34 mouse cellular contexts compared by ENCODE assay signal in genomic region chr14:55689433-55689832, GRCm38 (mm10). TPM values are rescaled to one million over a fixed set of nuclear protein-coding genes. Genes with fewer than 3 reads are reported as not detected.
"Had no signal": no experiment of that assay in that cellular context is flagged by ENCODE, and none has a peak within 500 bp of the region (broad histone marks: within the 10 kb centered on the region; RNA-seq: fewer than 3 reads in every experiment).

No protein-coding gene starts in this region.

- H3K27ac ChIP-seq: limb, embryonic 10.5 days; limb, embryonic 12.5 days; limb, embryonic 13.5 days; limb, embryonic 15.5 days; liver, embryonic 12.5 days; liver, embryonic 13.5 days; liver, embryonic 14.5 days; liver, embryonic 15.5 days; lung, embryonic 15.5 days; macrophage; midbrain, embryonic 10.5 days; midbrain, embryonic 12.5 days; midbrain, embryonic 13.5 days; midbrain, embryonic 15.5 days; neural tube, embryonic 12.5 days had no signal

- ATAC-seq: liver, embryonic 12.5 days; liver, postnatal 0 days; lung, postnatal 0 days; midbrain, embryonic 13.5 days; midbrain, embryonic 15.5 days; midbrain, embryonic 16.5 days had no signal

- H3K27me3 ChIP-seq: limb, embryonic 12.5 days; limb, embryonic 13.5 days; limb, embryonic 15.5 days; lung, embryonic 15.5 days; midbrain, embryonic 13.5 days; midbrain, embryonic 15.5 days; neural tube, embryonic 12.5 days had no signal

- H3K9ac ChIP-seq: limb, embryonic 12.5 days; limb, embryonic 13.5 days; limb, embryonic 15.5 days; liver, embryonic 12.5 days; liver, embryonic 13.5 days; liver, embryonic 14.5 days; liver, embryonic 15.5 days; liver, postnatal 0 days; lung, embryonic 14.5 days; lung, embryonic 15.5 days; midbrain, embryonic 12.5 days; midbrain, embryonic 13.5 days; midbrain, embryonic 15.5 days; neural tube, embryonic 12.5 days had no signal

- DNase-seq: left cerebral cortex, postnatal 4 days; liver; liver, embryonic 13.5 days; liver, postnatal 0 days; lung, adult 18-20 months; lung, adult 2 months; lung, embryonic 14.5 days; lung, postnatal 10 days; lung, postnatal 14 days; lung, postnatal 36 days; lung, postnatal 4 days; midbrain, embryonic 14.5 days had no signal

- H3K4me3 ChIP-seq: limb, embryonic 10.5 days; limb, embryonic 12.5 days; limb, embryonic 13.5 days; limb, embryonic 15.5 days; liver, embryonic 12.5 days; liver, embryonic 13.5 days; liver, embryonic 15.5 days; lung, embryonic 15.5 days; megakaryocyte, embryonic 14.5 days; midbrain, embryonic 10.5 days; midbrain, embryonic 12.5 days; midbrain, embryonic 13.5 days; midbrain, embryonic 15.5 days; neural tube, embryonic 12.5 days had no signal

- H3K4me2 ChIP-seq: limb, embryonic 12.5 days; limb, embryonic 13.5 days; limb, embryonic 15.5 days; liver, embryonic 11.5 days; liver, embryonic 12.5 days; liver, embryonic 13.5 days; liver, embryonic 15.5 days; lung, embryonic 14.5 days; lung, embryonic 15.5 days; midbrain, embryonic 11.5 days; midbrain, embryonic 12.5 days; midbrain, embryonic 13.5 days; midbrain, embryonic 15.5 days; neural tube, embryonic 12.5 days had no signal

- H3K4me1 ChIP-seq: limb, embryonic 10.5 days; limb, embryonic 12.5 days; limb, embryonic 13.5 days; limb, embryonic 15.5 days; liver, embryonic 12.5 days; liver, embryonic 13.5 days; liver, embryonic 15.5 days; lung, embryonic 15.5 days; midbrain, embryonic 10.5 days; midbrain, embryonic 12.5 days; midbrain, embryonic 13.5 days; midbrain, embryonic 15.5 days; neural tube, embryonic 12.5 days had no signal

- H3K9me3 ChIP-seq: limb, embryonic 10.5 days; limb, embryonic 12.5 days; limb, embryonic 13.5 days; limb, embryonic 15.5 days; liver, embryonic 12.5 days; liver, embryonic 15.5 days; lung, embryonic 15.5 days; midbrain, embryonic 10.5 days; midbrain, embryonic 12.5 days; midbrain, embryonic 13.5 days; midbrain, embryonic 15.5 days; neural tube, embryonic 12.5 days had no signal

- H3K36me3 ChIP-seq: limb, embryonic 10.5 days; limb, embryonic 12.5 days; limb, embryonic 13.5 days; limb, embryonic 15.5 days; liver, embryonic 12.5 days; liver, embryonic 13.5 days; liver, embryonic 15.5 days; lung, embryonic 15.5 days; midbrain, embryonic 10.5 days; midbrain, embryonic 12.5 days; midbrain, embryonic 13.5 days; midbrain, embryonic 15.5 days; neural tube, embryonic 12.5 days had no signal

RNA-seq across cellular contexts. Expression of gene Tgm1, which starts 24.3 kb away (rescaled TPM):
- total RNA-seq: left cerebral cortex, postnatal 25 days; left cerebral cortex, postnatal 36 days; megakaryocyte-erythroid progenitor cell, adult 5-6 weeks had no signal
